Mouse (Mus musculus): ENCODE results near the gene Atp2c2.
A peak's percentile ranks its signal among the peaks of the same experiment; 100 is the strongest.

DNA sequence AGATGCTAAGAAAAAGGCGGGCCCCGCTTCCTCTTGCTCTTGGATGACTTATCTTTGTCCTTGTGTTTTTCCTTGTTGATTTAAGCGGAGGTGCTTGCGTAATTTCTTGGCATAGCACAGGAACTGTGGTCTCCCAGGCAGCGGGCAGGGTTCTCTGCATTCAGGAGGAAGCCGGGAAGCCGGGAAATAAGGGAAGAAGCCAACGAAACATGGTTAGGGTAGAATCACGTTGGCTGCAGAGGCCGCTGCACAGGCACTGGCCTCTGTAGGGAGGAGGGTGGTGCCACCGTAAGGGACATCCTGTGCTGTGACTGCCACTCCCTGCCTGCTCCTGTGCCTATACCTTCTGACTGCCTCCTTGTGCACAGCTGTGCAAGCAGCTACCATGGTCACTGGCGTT is 15.4 kb downstream of the Atp2c2 start:
- no peak for TF ChIP-seq MYOG (IDR thresholded peaks at IDR 0.05; ENCODE audit: control insufficient read depth, extremely low read depth, insufficient read length)
- no peak for TF ChIP-seq CTCF (IDR thresholded peaks at IDR 0.05; ENCODE audit: control insufficient read depth, insufficient read depth, insufficient read length)
- no peak for TF ChIP-seq MAX (IDR thresholded peaks at IDR 0.05)
- peak; percentile 99 for TF ChIP-seq CEBPB (IDR thresholded peaks at IDR 0.05; ENCODE audit: low read depth)

Measured in C2C12 (cell line).